Mouse (Mus musculus) thymus, adult 2 months (tissue): ENCODE measurements at regions not wholly inside any gene's neighbourhood (a gene's known extent, or its start where the extent isn't known, plus 50 kb on each side); places are given as distances from the start of the nearest gene placed in this dataset.

Experiments used
- CTCF ChIP-seq: fragments of 200-500 bp; IDR thresholded peaks from 2 replicates; pipeline ENCODE4 v1.5.1; 2012; ENCODE audit warnings: mild to moderate bottlenecking, control low read depth, low read length, moderate library complexity, borderline replicate concordance; ENCODE audit not compliant: control insufficient read depth, poor library complexity, insufficient read depth; ENCODE audit errors: extremely low read depth
- POLR2A ChIP-seq: fragments of 200-500 bp; IDR thresholded peaks from 2 replicates; pipeline ENCODE4 v1.6.1; 2012; ENCODE audit warnings: mild to moderate bottlenecking, low read length, control low read depth, moderate library complexity; ENCODE audit not compliant: control insufficient read depth, poor library complexity, insufficient read depth; ENCODE audit errors: extremely low read depth

- TF ChIP-seq CTCF (no peak), POLR2A (no peak)
Observed at GRCm38 (mm10) chr13:111961423-111961822, 152.6 kb upstream of the Map3k1 start.
